Mouse (Mus musculus): Measurements from ENCODE around the gene Wfdc3. TPM values are rescaled to one million over a fixed set of nuclear protein-coding genes. Genes with fewer than 3 reads are reported as not detected.
A peak's percentile ranks its signal among the peaks of the same experiment; 100 is the strongest.
"Not testable (repeated sequence)": the region's sequence is repeated elsewhere in the genome, so short reads cannot be mapped to it uniquely, and the experiment has no call there.

The Wfdc3 gene
- total RNA-seq, 2 experiments from 2014 or later = not detected

- no peak for DNase-seq (ENCODE audit: low spot score)
Measured at GRCm38 (mm10) chr2:164737377-164738090, 8.2 kb downstream of the Wfdc3 start.

- no peak for DNase-seq (ENCODE audit: low spot score)
Measured at GRCm38 (mm10) chr2:164735446-164735845, 10.3 kb downstream of the Wfdc3 start.

GRCm38 (mm10) chr2:164734839-164735238 lies 10.9 kb downstream of the Wfdc3 start:
- DNase-seq (ENCODE audit: low spot score) = no peak

GRCm38 (mm10) chr2:164733259-164733658 lies 12.5 kb downstream of the Wfdc3 start:
- no peak for DNase-seq (ENCODE audit: low spot score)

GRCm38 (mm10) chr2:164731719-164732118 lies 14.0 kb downstream of the Wfdc3 start:
- DNase-seq (ENCODE audit: low spot score) = no peak

- DNase-seq (ENCODE audit: low spot score) = peak; percentile 46
Measured at GRCm38 (mm10) chr2:164725895-164726619, 19.7 kb downstream of the Wfdc3 start.

- DNase-seq (ENCODE audit: low spot score) = no peak
Measured at GRCm38 (mm10) chr2:164723276-164723675, 22.5 kb downstream of the Wfdc3 start.

GRCm38 (mm10) chr2:164716194-164716786 lies 29.4 kb downstream of the Wfdc3 start:
- DNase-seq (ENCODE audit: low spot score) = not testable (repeated sequence)

- DNase-seq (ENCODE audit: low spot score) = no peak
Measured at GRCm38 (mm10) chr2:164715005-164715404, 30.7 kb downstream of the Wfdc3 start, which contains the start of gene Spint5. Spint5 (plus strand) TSS chr2:164715305.

- no peak for DNase-seq (ENCODE audit: low spot score)
Measured at GRCm38 (mm10) chr2:164705991-164706390, 39.7 kb downstream of the Wfdc3 start.

- no peak for DNase-seq (ENCODE audit: low spot score)
Measured at GRCm38 (mm10) chr2:164705328-164705727, 40.4 kb downstream of the Wfdc3 start.

GRCm38 (mm10) chr2:164704235-164704634 lies 41.5 kb downstream of the Wfdc3 start:
- DNase-seq (ENCODE audit: low spot score) = no peak

GRCm38 (mm10) chr2:164701761-164702160 lies 44.0 kb downstream of the Wfdc3 start:
- DNase-seq (ENCODE audit: low spot score) = no peak

GRCm38 (mm10) chr2:164700959-164701358 lies 44.8 kb downstream of the Wfdc3 start:
- no peak for DNase-seq (ENCODE audit: low spot score)

- no peak for DNase-seq (ENCODE audit: low spot score)
Measured at GRCm38 (mm10) chr2:164698201-164698600, 47.5 kb downstream of the Wfdc3 start, which contains the start of gene Spint4. Spint4 (plus strand) TSS chr2:164698501.

- no peak for DNase-seq (ENCODE audit: low spot score)
Measured at GRCm38 (mm10) chr2:164684807-164685206, 60.9 kb downstream of the Wfdc3 start, which contains the start of gene Wfdc13. Wfdc13 (plus strand) TSS chr2:164685107.

Other genes starting within 250 kb of the Wfdc3 start
- gene Pigt, start 248.4 kb downstream of the Wfdc3 start, total RNA-seq (2021) = 10 to 100 TPM; 31.4 to 32.6 TPM
- not detected for gene Wfdc2, start 183.5 kb downstream of the Wfdc3 start, total RNA-seq (2021)
- not detected for gene Spint3, start 172.5 kb downstream of the Wfdc3 start, total RNA-seq (2021)
- gene Wfdc6a, start 160.5 kb downstream of the Wfdc3 start, total RNA-seq (2021) = not detected
- gene Eppin, start 152.3 kb downstream of the Wfdc3 start, total RNA-seq (2021) = not detected
- not detected for gene Wfdc6b, start 132.4 kb downstream of the Wfdc3 start, total RNA-seq (2021)
- gene Wfdc8, start 132.3 kb downstream of the Wfdc3 start, total RNA-seq (2021) = not detected
- not detected for gene Wfdc16, start 107.1 kb downstream of the Wfdc3 start, total RNA-seq (2021)
- gene Wfdc10, start 89.9 kb downstream of the Wfdc3 start, total RNA-seq (2021) = not detected
- gene Wfdc9, start 89.3 kb downstream of the Wfdc3 start, total RNA-seq (2021) = not detected
- gene Wfdc11, start 71.8 kb downstream of the Wfdc3 start, total RNA-seq (2021) = not detected
- not detected for gene Wfdc13, start 60.8 kb downstream of the Wfdc3 start, total RNA-seq (2021)
- gene Spint4, start 47.4 kb downstream of the Wfdc3 start, total RNA-seq (2021) = not detected
- gene Spint5, start 30.6 kb downstream of the Wfdc3 start, total RNA-seq (2021) = not detected
- 10 to 100 TPM; 15.7 to 20.7 TPM for gene Dnttip1, start 52 bp upstream of the Wfdc3 start, total RNA-seq (2021)
- gene Ube2c, start 24.0 kb upstream of the Wfdc3 start, total RNA-seq (2021) = under 1 TPM; 0.41 to 0.50 TPM
- gene Tnnc2, start 34.0 kb upstream of the Wfdc3 start, total RNA-seq (2021) = over 10,000 TPM; 18,106 to 19,583 TPM
- 10 to 100 TPM; 20.0 to 24.3 TPM for gene Snx21, start 39.9 kb upstream of the Wfdc3 start, total RNA-seq (2021)
- 1 to 10 TPM; 8.0 to 8.2 TPM for gene Acot8, start 59.0 kb upstream of the Wfdc3 start, total RNA-seq (2021)
- gene Zswim3, start 59.2 kb upstream of the Wfdc3 start, total RNA-seq (2021) = 1 to 10 TPM; 1.5 TPM
- gene Zswim1, start 76.8 kb upstream of the Wfdc3 start, total RNA-seq (2021) = 1 to 10 TPM; 5.6 to 5.8 TPM
- not detected for gene Spata25, start 82.6 kb upstream of the Wfdc3 start, total RNA-seq (2021)
- gene Ctsa, start 86.9 kb upstream of the Wfdc3 start, total RNA-seq (2021) = 10 to 100 TPM; 51.3 to 55.9 TPM
- 10 to 100 TPM; 37.2 to 41.0 TPM for gene Neurl2, start 87.5 kb upstream of the Wfdc3 start, total RNA-seq (2021)
- gene Pltp, start 111.8 kb upstream of the Wfdc3 start, total RNA-seq (2021) = 10 to 100 TPM; 12.5 to 21.8 TPM
- gene Pcif1, start 133.4 kb upstream of the Wfdc3 start, total RNA-seq (2021) = 10 to 100 TPM; 26.3 to 28.6 TPM
- gene Zfp335, start 165.8 kb upstream of the Wfdc3 start, total RNA-seq (2021) = 1 to 10 TPM; 7.4 to 8.4 TPM
- gene Mmp9, start 194.8 kb upstream of the Wfdc3 start, total RNA-seq (2021) = under 1 TPM; 0.43 to 0.85 TPM
- under 1 TPM; 0.40 to 0.55 TPM for gene Slc12a5, start 214.9 kb upstream of the Wfdc3 start, total RNA-seq (2021)